Mouse (Mus musculus) embryonic fibroblast, embryonic 13.5 days (primary cell): Measurements from ENCODE around the gene Alkbh3.

ENCODE experiments used
- CTCF ChIP-seq: IDR thresholded peaks from 2 replicates; pipeline ENCODE4 v1.5.1; 2011; ENCODE audit warnings: mild to moderate bottlenecking, control low read depth, low read length, moderate library complexity, borderline replicate concordance; ENCODE audit not compliant: insufficient read depth
- POLR2A ChIP-seq: IDR thresholded peaks from 2 replicates; pipeline ENCODE4 v1.6.1; 2011; ENCODE audit warnings: low read depth, mild to moderate bottlenecking, control low read depth, low read length, moderate library complexity

- TF ChIP-seq POLR2A (peak; percentile 65), CTCF (no peak)
Observed at GRCm38 (mm10) chr2:94010335-94011291, at the start of gene Alkbh3.
